Mouse (Mus musculus) olfactory bulb, adult 2 months (tissue): Measurements from ENCODE around the gene Klhl36. TPM values are rescaled to one million over a fixed set of nuclear protein-coding genes. Genes with fewer than 3 reads are reported as not detected.
A peak's percentile ranks its signal among the peaks of the same experiment; 100 is the strongest.

Experiments used
- H3K27ac ChIP-seq: fragments of 200-500 bp; 2 replicates; pipeline ENCODE4 v1.5.1; 2012; ENCODE audit warnings: low read depth, low read length; ENCODE audit not compliant: insufficient read depth
- H3K4me1 ChIP-seq: fragments of 200-500 bp; 2 replicates; pipeline ENCODE4 v1.6.1; 2012; ENCODE audit warnings: low read length; ENCODE audit not compliant: control insufficient read depth, insufficient read depth
- H3K4me3 ChIP-seq: fragments of 200-500 bp; 2 replicates; pipeline ENCODE4 v1.5.1; 2012; ENCODE audit warnings: mild to moderate bottlenecking, low read depth, low read length, moderate library complexity; ENCODE audit not compliant: insufficient read depth
- CTCF ChIP-seq: fragments of 200-500 bp; IDR thresholded peaks from 2 replicates; pipeline ENCODE4 v1.5.1; 2012; ENCODE audit warnings: low read depth, mild to moderate bottlenecking, low read length, moderate library complexity; ENCODE audit not compliant: insufficient read depth
- POLR2A ChIP-seq: fragments of 200-500 bp; IDR thresholded peaks from 2 replicates; pipeline ENCODE4 v1.6.1; 2012; ENCODE audit warnings: mild to moderate bottlenecking, low read depth, low read length, moderate library complexity; ENCODE audit not compliant: insufficient read depth
- WGBS: fragments of 180-500 bp; shearing (Covaris S2); methylation state at CpG from one replicate; pipeline ENCODE4 v1.1.7; 2018; 5-methylcytosine and 5-hydroxymethylcytosine counted together
- polyA plus RNA-seq: library from polyadenylated mRNA; stranded (reverse); fragments of >200 nt; gene quantifications from 2 replicates; pipeline ENCODE4 v1.2.4, GENCODE M21; 2012; ENCODE audit warnings: low replicate concordance; ENCODE audit not compliant: missing spikeins, insufficient read depth, insufficient read length

The Klhl36 gene
- polyA plus RNA-seq, 1 experiment: not detected

- 53% methylated on average over 11 of the region's 11 CpGs for WGBS
- Histone ChIP-seq H3K4me1 (peaks cover 56% of the 10 kb centered on the region), H3K27ac (no peak overlapping the region), H3K4me3 (no peak overlapping the region)
- TF ChIP-seq CTCF (no peak), POLR2A (no peak)
Observed at GRCm38 (mm10) chr8:119824809-119825273, 37.2 kb upstream of the Klhl36 start.

GRCm38 (mm10) chr8:119825950-119826730 lies 35.9 kb upstream of the Klhl36 start:
- WGBS: 86% methylated on average over 19 of the region's 19 CpGs
- Histone ChIP-seq H3K4me1 (peaks cover 63% of the 10 kb centered on the region), H3K4me3 (no peak overlapping the region), H3K27ac (no peak overlapping the region)
- TF ChIP-seq CTCF (no peak), POLR2A (no peak)

- Histone ChIP-seq H3K4me1 (peaks cover 72% of the 10 kb centered on the region), H3K4me3 (no peak overlapping the region), H3K27ac (no peak overlapping the region; the same call in 1 of the 2 replicates)
- WGBS: 91% methylated on average over 5 of the region's 5 CpGs
- TF ChIP-seq CTCF (no peak), POLR2A (no peak)
Observed at GRCm38 (mm10) chr8:119826982-119827381, 35.1 kb upstream of the Klhl36 start.

- peak overlapping the region; percentile 1; the same call in 1 of the 2 replicates for H3K27ac ChIP-seq
- peaks cover 77% of the 10 kb centered on the region for H3K4me1 ChIP-seq
- TF ChIP-seq CTCF (no peak), POLR2A (no peak)
- WGBS: 30% methylated on average over 4 of the region's 4 CpGs
- no peak overlapping the region for H3K4me3 ChIP-seq
Observed at GRCm38 (mm10) chr8:119827721-119828153, 34.3 kb upstream of the Klhl36 start.

- peaks cover 78% of the 10 kb centered on the region for H3K4me1 ChIP-seq
- 63% methylated on average over 10 of the region's 10 CpGs for WGBS
- no peak for TF ChIP-seq CTCF
- TF ChIP-seq POLR2A: no peak
- no peak overlapping the region for H3K4me3 ChIP-seq
- 0 out of 2 replicates have a peak overlapping the region, but pooled peaks have one; percentile 16 for H3K27ac ChIP-seq
Observed at GRCm38 (mm10) chr8:119829015-119829414, 33.1 kb upstream of the Klhl36 start.

GRCm38 (mm10) chr8:119829420-119829819 lies 32.6 kb upstream of the Klhl36 start:
- TF ChIP-seq POLR2A: no peak
- TF ChIP-seq CTCF: no peak
- H3K4me3 ChIP-seq: no peak overlapping the region
- 87% methylated on average over 13 of the region's 13 CpGs for WGBS
- H3K4me1 ChIP-seq: peaks cover 75% of the 10 kb centered on the region
- H3K27ac ChIP-seq: peak overlapping the region; percentile 16; the same call in 1 of the 2 replicates

GRCm38 (mm10) chr8:119829870-119830580 lies 32.0 kb upstream of the Klhl36 start:
- H3K27ac ChIP-seq: no peak overlapping the region

GRCm38 (mm10) chr8:119830589-119830988 lies 31.5 kb upstream of the Klhl36 start:
- no peak overlapping the region for H3K4me3 ChIP-seq
- 49% methylated on average over 7 of the region's 7 CpGs for WGBS
- H3K4me1 ChIP-seq: peaks cover 66% of the 10 kb centered on the region
- no peak overlapping the region for H3K27ac ChIP-seq
- TF ChIP-seq CTCF (no peak), POLR2A (no peak)

More at GRCm38 (mm10) chr8:119829870-119830580, 32.0 kb upstream of the Klhl36 start:
- Histone ChIP-seq H3K4me1 (peaks cover 69% of the 10 kb centered on the region), H3K4me3 (no peak overlapping the region)
- WGBS: 74% methylated on average over 16 of the region's 16 CpGs
- TF ChIP-seq POLR2A: no peak
- no peak for TF ChIP-seq CTCF

- no peak overlapping the region for H3K4me3 ChIP-seq
- H3K4me1 ChIP-seq: peaks cover 60% of the 10 kb centered on the region
- 35% methylated on average over 20 of the region's 20 CpGs for WGBS
- TF ChIP-seq POLR2A (no peak), CTCF (no peak)
- no peak overlapping the region for H3K27ac ChIP-seq
Observed at GRCm38 (mm10) chr8:119831336-119831995, 30.6 kb upstream of the Klhl36 start.
